Mouse (Mus musculus): Measurements from ENCODE around the gene Ccsap.
A peak's percentile ranks its signal among the peaks of the same experiment; 100 is the strongest.
"Not testable (repeated sequence)": the region's sequence is repeated elsewhere in the genome, so short reads cannot be mapped to it uniquely, and the experiment has no call there.

The Ccsap gene

GRCm38 (mm10) chr8:123838496-123838895 is 21.5 kb downstream of the Ccsap start:
- peak; percentile 57 for DNase-seq (ENCODE audit: low read depth, low spot score)

- DNase-seq (ENCODE audit: low read depth, low spot score): no peak
These were observed 23.7 kb downstream of the Ccsap start for GRCm38 (mm10) chr8:123836354-123836753.

DNA sequence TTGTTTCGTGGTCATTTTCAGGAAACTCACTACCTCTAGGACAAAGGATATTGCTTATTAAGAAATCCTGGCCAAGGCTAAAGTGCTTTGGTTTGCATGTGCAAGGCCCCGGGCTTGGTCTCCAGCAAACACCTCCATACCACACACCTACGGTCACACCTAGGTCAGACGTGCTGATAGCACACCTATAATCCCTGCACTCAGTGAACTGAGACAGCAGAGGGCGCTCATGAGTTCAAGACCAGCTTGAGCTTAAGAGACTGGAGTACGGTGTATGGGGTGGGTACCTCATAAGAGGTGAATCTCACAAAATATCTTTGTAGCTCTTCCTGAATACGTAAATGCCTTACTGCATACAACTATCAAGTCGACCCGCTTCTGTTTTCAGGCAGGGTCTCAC is 24.6 kb downstream of the Ccsap start:
- DNase-seq (ENCODE audit: low read depth, low spot score): peak; percentile 63

GRCm38 (mm10) chr8:123832757-123833156 is 27.3 kb downstream of the Ccsap start:
- no peak for DNase-seq (ENCODE audit: low read depth, low spot score)

GRCm38 (mm10) chr8:123827523-123827922 is 32.5 kb downstream of the Ccsap start:
- no peak for DNase-seq (ENCODE audit: low read depth, low spot score)

DNA sequence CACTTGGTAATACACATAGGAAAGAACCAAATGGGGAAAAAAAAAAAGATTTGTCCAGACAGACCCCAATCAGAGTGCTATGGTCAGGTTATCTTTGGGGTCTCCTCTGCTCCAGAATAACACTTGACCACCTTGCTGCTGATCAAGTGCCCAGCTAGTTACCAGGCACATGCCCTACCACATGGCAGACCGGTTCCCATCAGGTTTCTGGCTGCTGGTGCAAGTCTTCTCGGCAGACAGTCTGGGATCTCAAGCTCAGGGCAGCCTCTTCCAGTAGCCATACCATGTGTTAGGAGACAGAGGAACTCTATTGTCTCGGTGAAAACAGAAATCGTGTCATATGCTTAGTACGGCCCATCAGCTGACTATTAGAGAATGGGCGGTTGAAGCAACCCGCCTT is 33.3 kb downstream of the Ccsap start:
- DNase-seq (ENCODE audit: low read depth, low spot score): no peak

DNA sequence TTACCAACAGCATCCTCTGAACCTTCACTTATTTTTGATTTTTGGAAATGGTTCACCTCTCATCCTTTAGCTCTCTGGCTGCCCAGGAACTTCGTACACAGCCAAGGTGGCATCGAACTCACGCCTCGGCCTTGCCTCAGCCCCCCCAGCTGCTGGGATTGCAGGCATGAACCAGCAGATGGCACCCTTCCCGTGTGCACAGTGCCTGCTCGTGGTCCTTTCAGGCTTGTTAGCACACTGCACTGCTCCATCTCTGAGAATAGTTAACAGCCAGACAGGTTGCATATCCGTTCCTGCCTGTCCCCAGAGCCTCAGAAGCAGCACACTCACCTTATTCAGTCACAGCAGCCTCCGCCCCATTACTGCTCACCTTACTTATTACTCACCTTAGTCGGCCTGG is 34.0 kb downstream of the Ccsap start:
- no peak for DNase-seq (ENCODE audit: low read depth, low spot score)

GRCm38 (mm10) chr8:123823532-123824123 is 36.4 kb downstream of the Ccsap start:
- no peak for DNase-seq (ENCODE audit: low read depth, low spot score)

GRCm38 (mm10) chr8:123823111-123823510 is 36.9 kb downstream of the Ccsap start:
- no peak for DNase-seq (ENCODE audit: low read depth, low spot score)

GRCm38 (mm10) chr8:123820780-123821179 is 39.2 kb downstream of the Ccsap start:
- no peak for DNase-seq (ENCODE audit: low read depth, low spot score)

DNA sequence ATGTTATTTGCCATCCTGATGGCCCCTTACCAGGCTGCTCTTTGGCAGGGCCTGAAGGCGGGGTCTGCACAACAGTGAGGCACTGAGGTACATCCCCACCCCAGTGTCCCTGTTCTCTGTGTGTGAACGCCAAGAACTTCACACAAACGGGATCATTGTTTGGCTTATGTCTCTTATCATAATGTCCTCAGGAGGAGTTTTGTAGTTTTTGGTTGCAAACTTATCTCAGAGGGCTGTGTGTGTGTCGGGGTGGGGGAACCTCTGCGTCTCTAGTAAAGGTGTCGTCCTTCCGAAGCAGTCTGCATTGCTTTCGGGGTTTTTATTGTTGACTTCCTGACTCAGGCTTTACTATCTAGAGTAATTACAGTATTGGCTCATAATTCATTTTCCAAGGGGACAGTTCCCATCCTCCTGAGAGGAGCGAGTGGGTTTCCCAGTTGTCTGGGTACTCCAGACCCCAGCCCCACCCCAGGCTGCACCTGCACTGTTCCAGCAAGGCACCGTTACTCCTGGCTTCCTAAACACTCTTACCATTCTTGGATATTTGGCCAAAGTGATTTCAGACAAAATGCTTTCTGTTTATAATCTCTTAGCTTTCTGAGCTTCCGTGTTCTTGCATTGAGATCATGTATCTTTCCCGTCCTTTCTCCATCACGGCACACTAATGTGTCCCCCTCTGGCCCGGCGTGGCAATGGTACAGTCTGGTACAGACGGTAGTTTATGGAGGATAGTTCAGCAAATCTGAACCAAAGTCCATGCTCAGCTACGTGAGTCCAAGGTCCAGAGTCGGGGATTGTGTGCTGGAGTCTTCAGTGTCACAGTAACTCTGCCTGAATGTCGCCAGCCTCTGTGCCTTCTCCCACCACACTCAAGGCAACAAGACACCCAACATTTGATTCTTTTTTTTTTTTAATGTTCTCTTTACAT is 40.1 kb downstream of the Ccsap start:
- DNase-seq (ENCODE audit: low read depth, low spot score): no peak

DNA sequence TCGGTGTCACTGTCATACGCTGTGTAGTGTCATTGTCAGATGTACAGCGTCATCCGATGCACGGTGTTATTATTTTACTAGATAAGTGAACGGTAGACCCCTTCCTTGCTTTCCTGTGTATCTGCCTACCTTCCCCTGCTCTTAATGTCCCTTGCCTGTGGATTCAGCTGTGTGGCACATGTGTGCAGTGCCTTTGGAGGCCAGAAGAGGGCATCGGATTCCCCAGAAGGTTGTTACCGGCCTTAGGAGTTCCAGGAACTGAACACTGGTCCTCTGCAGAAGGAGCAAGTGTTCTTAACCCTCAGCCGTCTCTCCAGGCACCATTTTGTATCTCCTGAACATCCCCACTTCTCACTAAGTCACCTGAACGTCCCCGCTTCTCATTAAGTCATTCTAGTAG is 42.3 kb downstream of the Ccsap start:
- no peak for DNase-seq (ENCODE audit: low read depth, low spot score)

DNA sequence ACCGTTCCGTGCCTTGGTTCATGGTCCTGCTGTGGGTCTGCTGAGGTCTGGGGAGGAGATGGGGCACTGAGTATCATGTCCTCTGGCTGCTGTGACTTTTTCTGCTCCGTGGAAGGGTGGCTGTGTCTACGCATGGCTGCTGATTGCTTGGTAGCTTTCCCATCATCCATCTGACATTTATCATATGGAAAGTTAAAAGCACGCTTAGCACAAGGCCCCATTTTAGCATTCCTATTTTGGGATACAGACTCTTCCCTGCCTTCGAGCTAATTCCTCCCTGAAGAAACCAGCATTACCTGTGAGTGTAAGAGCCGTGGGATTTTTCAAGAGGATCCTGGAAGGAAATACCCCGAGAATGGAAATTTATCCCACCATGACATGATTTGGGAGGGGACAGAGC is 43.1 kb downstream of the Ccsap start:
- no peak for DNase-seq (ENCODE audit: low read depth, low spot score)

- no peak for DNase-seq (ENCODE audit: low read depth, low spot score)
These were observed 44.7 kb downstream of the Ccsap start for GRCm38 (mm10) chr8:123815325-123815724.

DNA sequence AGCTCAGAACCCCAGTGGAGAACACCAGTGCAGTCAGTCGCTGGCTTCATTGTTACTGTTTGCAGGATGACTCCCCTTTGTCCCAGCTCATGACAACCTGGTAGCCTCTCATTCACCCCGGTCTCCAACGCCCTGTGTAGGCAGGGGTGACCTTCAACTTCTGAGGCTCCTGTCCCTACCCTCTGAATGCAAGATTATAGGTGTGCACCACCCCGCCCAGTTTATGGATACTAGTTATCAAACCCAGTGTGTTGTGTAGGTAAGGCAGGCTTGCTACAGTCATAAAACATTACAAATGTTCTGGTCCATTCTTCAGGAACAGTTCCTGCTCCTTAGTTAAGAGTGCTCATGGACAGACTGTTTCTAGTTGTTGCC is 46.1 kb downstream of the Ccsap start:
- no peak for DNase-seq (ENCODE audit: low read depth, low spot score)

DNA sequence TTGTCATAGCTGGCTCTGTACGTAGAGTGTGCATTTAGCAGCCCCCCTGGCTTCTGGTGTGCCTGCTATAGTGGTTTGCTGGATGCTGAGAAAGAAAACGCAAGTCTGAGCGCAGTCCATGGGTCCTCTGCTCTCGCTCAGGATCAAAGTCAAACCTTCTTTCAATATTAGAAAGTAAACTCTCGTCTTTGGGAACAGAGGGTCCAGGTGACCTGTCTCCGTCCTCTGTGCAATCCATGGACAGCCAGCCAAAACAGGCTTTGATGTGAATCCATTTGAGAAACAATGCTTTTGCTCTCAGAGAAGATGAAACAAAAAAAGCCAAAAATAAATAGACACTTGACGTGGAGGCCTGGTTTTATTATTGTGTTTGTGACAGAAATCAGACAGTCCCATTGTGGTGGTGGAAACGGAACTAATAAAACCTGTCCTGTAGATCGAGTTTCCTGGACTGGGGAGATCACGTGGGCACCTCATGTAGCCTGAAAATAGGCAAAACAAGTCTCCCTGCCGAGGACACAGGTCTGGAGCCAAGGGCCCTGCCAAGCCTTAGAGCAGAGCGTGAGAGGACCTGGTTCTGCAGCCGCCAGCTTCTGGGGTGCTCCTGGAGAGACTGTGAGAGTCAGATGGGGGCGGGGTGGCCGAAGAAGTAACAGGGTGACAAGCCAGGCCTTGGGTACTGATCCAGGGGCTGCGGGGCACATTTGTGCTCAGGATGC is 46.7 kb downstream of the Ccsap start:
- no peak for DNase-seq (ENCODE audit: low read depth, low spot score)

DNA sequence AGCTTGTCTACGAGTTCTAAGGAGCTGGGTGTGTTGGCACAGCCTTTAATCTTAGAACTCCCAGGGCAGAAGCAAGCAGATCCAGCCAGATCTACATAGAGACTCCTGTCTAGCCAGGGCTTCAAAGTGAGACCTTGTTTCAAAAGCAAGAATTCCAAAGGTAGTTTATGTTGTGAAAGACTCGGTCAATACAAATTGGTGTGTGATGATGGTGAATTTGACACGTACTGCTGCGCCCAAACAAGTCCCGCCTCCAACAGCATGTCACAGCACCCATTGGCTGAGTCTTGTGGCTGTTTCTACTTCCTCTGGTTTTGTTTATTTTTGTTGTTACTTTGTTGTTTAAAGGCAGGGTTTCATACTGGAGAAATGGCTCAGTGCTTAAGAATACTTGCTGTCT is 47.8 kb downstream of the Ccsap start:
- no peak for DNase-seq (ENCODE audit: low read depth, low spot score)

GRCm38 (mm10) chr8:123809342-123809741 is 50.7 kb downstream of the Ccsap start:
- not testable (repeated sequence) for DNase-seq (ENCODE audit: low read depth, low spot score)

- DNase-seq (ENCODE audit: low read depth, low spot score): no peak
These were observed 51.3 kb downstream of the Ccsap start for GRCm38 (mm10) chr8:123808671-123809070.

- DNase-seq (ENCODE audit: low read depth, low spot score): no peak
These were observed 52.0 kb downstream of the Ccsap start for GRCm38 (mm10) chr8:123807852-123808573.

DNA sequence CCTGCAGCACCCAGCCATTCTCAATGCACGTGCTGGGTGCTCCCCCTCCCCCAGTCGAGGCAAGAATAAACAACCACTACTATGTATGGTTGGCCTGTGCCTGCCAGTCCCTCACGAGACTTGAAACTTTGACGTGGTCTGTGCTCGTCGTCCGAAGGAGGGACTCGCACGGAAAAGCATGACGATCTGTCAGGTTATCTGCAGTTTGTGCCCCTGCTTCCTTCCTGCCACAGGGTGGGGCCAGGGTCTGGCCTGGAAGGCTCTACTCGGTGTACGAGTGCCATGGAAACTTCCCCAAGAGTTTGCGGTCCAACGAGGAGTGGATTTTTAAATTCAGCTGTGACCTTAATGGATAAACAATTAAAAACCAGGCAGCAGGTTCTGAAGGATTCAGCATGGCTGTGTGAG is 53.0 kb downstream of the Ccsap start:
- DNase-seq (ENCODE audit: low read depth, low spot score): no peak

All from mesoderm, embryonic 11.5 days (tissue).